Mouse (Mus musculus) hindbrain, embryonic 10.5 days (tissue): ENCODE measurements at regions not wholly inside any gene's neighbourhood (a gene's known extent, or its start where the extent isn't known, plus 50 kb on each side); places are given as distances from the start of the nearest gene placed in this dataset.

Experiments
- DNase-seq: peaks from one replicate; pipeline ENCODE4 v3.0.0-alpha.2; 2017; ENCODE audit warnings: low spot score
- H3K27ac ChIP-seq: fragments of 300-500 bp; sonication (generic); 2 replicates; pipeline ENCODE4 v1.5.1; 2016; ENCODE audit warnings: mild to moderate bottlenecking, moderate library complexity
- H3K27me3 ChIP-seq: fragments of 300-500 bp; sonication (generic); 2 replicates; pipeline ENCODE4 v1.6.1; 2016; ENCODE audit warnings: mild to moderate bottlenecking; ENCODE audit not compliant: poor library complexity, insufficient read depth, severe bottlenecking
- H3K36me3 ChIP-seq: fragments of 300-500 bp; sonication (generic); 2 replicates; pipeline ENCODE4 v1.6.1; 2016; ENCODE audit warnings: mild to moderate bottlenecking, moderate library complexity
- H3K4me1 ChIP-seq: fragments of 300-500 bp; sonication (generic); replicated peaks from 2 replicates; pipeline ENCODE4 v1.6.1; 2016; ENCODE audit warnings: mild to moderate bottlenecking
- H3K4me3 ChIP-seq: fragments of 300-500 bp; sonication (generic); 2 replicates; pipeline ENCODE4 v1.5.1; 2016; ENCODE audit warnings: mild to moderate bottlenecking, moderate library complexity
- H3K9me3 ChIP-seq: fragments of 300-500 bp; sonication (generic); 2 replicates; pipeline ENCODE4 v1.6.1; 2016; ENCODE audit warnings: mild to moderate bottlenecking, moderate library complexity
- WGBS: fragments of 180-500 bp; shearing (Covaris S2); methylation state at CpG from one replicate; pipeline ENCODE4 v1.1.7; 2016; 5-methylcytosine and 5-hydroxymethylcytosine counted together

GRCm38 (mm10) chr1:149672117-149672516 is 289.0 kb downstream of the Pla2g4a start:
- 86% methylated on average over 2 of the region's 2 CpGs for WGBS
- H3K27ac ChIP-seq, result no peak overlapping the region
- no peak for DNase-seq
- no peaks in the 10 kb centered on the region for H3K4me1 ChIP-seq
- H3K27me3 ChIP-seq, result no peaks in the 10 kb centered on the region
- no peaks in the 10 kb centered on the region for H3K36me3 ChIP-seq
- H3K9me3 ChIP-seq, result no peaks in the 10 kb centered on the region
- H3K4me3 ChIP-seq, result no peak overlapping the region

GRCm38 (mm10) chr1:149671091-149671490 is 290.0 kb downstream of the Pla2g4a start:
- Histone ChIP-seq H3K9me3 (no peaks in the 10 kb centered on the region), H3K36me3 (no peaks in the 10 kb centered on the region), H3K27ac (no peak overlapping the region), H3K27me3 (no peaks in the 10 kb centered on the region), H3K4me3 (no peak overlapping the region), H3K4me1 (no peaks in the 10 kb centered on the region)
- DNase-seq, result no peak
- 74% methylated on average over 3 of the region's 3 CpGs for WGBS
